Mouse (Mus musculus): ENCODE measurements around the gene 5730596B20Rik.

The 5730596B20Rik gene

DNA sequence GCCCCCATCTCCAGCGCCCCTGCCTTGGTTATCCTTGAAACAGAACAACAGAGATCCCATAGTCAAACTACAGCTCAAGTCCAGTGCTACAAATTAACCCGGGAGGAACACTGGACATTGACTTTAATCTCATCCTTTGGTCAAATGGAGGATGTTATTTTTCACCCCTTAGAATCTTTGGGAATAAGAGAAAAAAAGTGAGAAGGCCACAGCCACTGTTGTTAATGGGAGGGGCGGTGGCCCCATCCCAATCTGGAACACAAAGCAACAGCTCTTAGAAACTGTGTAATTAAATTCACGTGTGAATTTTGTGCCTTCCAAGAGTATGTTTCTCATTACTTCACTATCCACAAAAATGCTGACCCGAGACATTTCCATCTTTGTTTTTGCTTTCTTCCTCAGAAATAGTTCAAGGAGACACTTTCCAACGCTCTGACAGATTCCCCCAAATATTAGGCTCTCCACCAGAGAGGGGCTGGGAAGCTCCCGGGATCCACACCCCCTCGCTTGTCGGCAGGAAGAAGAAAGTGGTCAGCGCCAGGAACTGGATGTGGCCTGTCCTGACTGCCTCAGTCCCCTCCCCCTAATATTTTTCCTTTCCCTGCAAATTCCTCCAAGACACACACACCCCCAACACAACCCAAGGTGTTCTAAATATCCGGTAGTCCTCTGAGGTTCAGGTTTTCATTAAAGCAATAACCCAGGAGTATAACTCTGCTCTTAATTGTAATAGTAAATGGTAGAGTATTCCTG is 50.3 kb downstream of the 5730596B20Rik start:
- DNase-seq = no peak

DNA sequence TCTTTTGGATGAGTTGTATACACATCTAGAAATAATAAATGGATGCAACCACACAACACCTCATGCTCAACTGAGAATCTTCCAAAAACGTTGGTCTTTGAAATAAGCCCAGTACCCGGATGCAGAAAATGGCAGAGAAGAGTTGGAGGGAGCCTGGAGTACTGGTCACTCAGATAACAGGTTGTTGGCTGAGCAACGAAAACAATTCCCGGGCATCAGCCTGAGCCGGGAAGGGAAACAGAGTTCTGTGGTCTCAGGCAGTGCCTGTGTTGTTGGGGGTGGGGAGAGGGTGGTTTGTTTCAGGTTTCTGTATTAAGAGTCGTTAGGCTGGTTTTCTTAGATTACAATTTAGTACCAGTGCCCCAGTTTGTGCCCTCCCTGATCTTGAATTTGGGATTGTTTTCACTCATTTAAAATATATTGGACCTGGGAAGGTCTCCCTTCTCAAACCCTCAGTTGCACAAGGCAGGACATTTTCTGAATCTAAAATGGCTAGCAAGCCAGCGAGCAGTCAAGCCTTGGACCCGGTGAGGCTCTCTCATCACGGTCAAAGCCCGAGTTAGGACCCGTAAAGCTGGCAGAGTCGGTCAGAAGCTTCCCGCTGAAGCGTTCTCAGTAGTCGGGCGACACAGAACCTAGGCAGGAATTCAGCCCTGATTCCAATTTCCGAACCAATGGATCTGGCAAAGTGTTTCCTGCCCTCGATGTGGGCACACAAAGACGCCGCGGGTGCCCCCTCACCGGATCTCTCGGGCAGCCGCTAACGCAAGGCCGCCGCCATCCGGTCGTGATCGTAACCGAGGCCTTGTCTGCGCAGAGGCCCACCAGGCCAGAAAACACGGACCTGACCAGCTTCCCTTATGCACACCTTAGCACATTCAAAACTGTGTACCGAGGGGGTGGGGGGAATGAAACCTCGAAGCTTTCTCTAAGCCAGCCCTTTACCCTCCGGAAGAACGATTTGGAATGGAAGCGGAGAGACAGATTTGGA is 51.5 kb downstream of the 5730596B20Rik start:
- no peak for DNase-seq

DNA sequence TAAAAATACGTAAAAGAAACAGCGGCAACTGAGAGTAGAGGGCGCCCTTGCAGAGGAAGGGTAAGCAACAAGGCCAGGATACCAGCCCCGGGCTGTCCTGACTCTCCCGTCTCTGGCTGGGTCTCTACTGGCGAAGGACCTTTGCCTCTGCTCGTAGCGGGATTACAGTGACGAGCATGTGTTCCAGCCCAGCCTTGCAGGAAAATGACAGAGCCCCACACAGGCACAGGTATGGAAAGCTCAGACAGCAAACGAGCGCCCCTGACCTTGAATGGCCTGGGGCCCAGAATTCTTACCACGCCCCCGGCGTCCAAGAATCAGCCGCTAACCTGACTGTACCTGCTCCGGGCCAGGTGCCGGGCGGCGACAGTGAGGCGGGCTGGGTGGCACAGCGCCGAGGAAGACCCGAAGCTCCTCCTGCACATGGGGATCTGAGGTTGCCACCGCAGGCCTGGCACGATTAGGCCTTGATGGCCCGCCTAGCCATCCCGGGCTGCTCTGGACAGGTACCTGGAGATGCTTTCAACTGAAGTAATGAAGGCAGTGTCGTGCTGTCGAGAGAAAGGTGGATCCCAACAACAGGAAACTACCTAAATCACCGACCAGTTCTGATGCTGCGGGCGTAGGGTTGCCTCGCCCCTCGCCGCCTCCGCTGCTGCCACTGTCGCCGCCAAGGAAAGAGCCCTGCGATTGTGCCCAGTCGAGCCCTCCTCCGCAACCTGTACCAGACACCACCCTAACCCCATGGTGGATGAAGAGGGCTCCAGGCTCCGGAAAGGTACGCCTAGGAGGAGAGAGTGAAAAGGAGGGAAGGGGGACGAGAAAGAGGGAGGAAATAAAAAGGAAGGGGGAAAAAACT is 52.5 kb downstream of the 5730596B20Rik start:
- no peak for DNase-seq
